Mouse (Mus musculus) forebrain, embryonic 13.5 days (tissue): Measurements from ENCODE around the gene Zfp85. TPM values are rescaled to one million over a fixed set of nuclear protein-coding genes. Genes with fewer than 3 reads are reported as not detected.
A peak's percentile ranks its signal among the peaks of the same experiment; 100 is the strongest.
"Not testable (repeated sequence)": the region's sequence is repeated elsewhere in the genome, so short reads cannot be mapped to it uniquely, and the experiment has no call there.

Experiments used
- ATAC-seq: fragments of 200-750 bp; cut with Nextera tagmentation; 2 replicates; pipeline ENCODE4 v1.8.0; 2017
- H3K27ac ChIP-seq: fragments of 300-500 bp; sonication (generic); 2 replicates; pipeline ENCODE4 v1.5.1; 2015; ENCODE audit warnings: inconsistent platforms, mild to moderate bottlenecking, moderate library complexity
- H3K27me3 ChIP-seq: fragments of 300-500 bp; sonication (generic); 2 replicates; pipeline ENCODE4 v1.6.1; 2015; ENCODE audit warnings: mild to moderate bottlenecking, inconsistent platforms
- H3K36me3 ChIP-seq: fragments of 300-500 bp; sonication (generic); 2 replicates; pipeline ENCODE4 v1.6.1; 2015; ENCODE audit warnings: mild to moderate bottlenecking, inconsistent platforms; ENCODE audit not compliant: poor library complexity, severe bottlenecking
- H3K4me1 ChIP-seq: fragments of 300-500 bp; sonication (generic); 2 replicates; pipeline ENCODE4 v1.6.1; 2015; ENCODE audit warnings: inconsistent platforms
- H3K4me2 ChIP-seq: fragments of 300-500 bp; sonication (generic); 2 replicates; pipeline ENCODE4 v1.6.1; 2015; ENCODE audit warnings: inconsistent platforms, mild to moderate bottlenecking, moderate library complexity
- H3K4me3 ChIP-seq: fragments of 300-500 bp; sonication (generic); 2 replicates; pipeline ENCODE4 v1.5.1; 2015; ENCODE audit warnings: mild to moderate bottlenecking, inconsistent platforms
- H3K9ac ChIP-seq: fragments of 300-500 bp; sonication (generic); 2 replicates; pipeline ENCODE4 v1.6.1; 2015; ENCODE audit warnings: mild to moderate bottlenecking, inconsistent platforms
- H3K9me3 ChIP-seq: fragments of 300-500 bp; sonication (generic); replicated peaks from 2 replicates; pipeline ENCODE4 v1.6.1; 2016; ENCODE audit warnings: inconsistent platforms
- WGBS: fragments of 180-500 bp; shearing (Covaris S2); methylation state at CpG from one replicate; pipeline ENCODE4 v1.1.7; 2015; 5-methylcytosine and 5-hydroxymethylcytosine counted together
- polyA plus RNA-seq: library from polyadenylated mRNA; unstranded; fragments of >200 nt; fragmentation: Nextera tagmentation; extraction: Ambion mirVana; gene quantifications from 2 replicates; pipeline ENCODE4 v1.2.1, GENCODE M21; 2015

The Zfp85 gene
- polyA plus RNA-seq, 1 experiment from 2014 or later: 6.8 TPM

GRCm38 (mm10) chr13:67729441-67729840, 25.6 kb downstream of the Zfp85 start:
- H3K36me3 ChIP-seq, H3K9me3 ChIP-seq, H3K27me3 ChIP-seq, H3K27ac ChIP-seq: not testable (repeated sequence)
- Histone ChIP-seq H3K4me3 (peak overlapping the region; percentile 55), H3K4me1 (peaks cover 13% of the 10 kb centered on the region; the same call in 1 of the 2 replicates), H3K4me2 (peak overlapping the region; percentile 65), H3K9ac (peak overlapping the region; percentile 71)
- peak; percentile 60 for ATAC-seq
- WGBS: 47% methylated on average over 4 of the region's 4 CpGs

GRCm38 (mm10) chr13:67728641-67729318, 26.2 kb downstream of the Zfp85 start, which contains the start of gene Zfp65:
TSS of gene Zfp65 (minus strand) at chr13:67729173.
- 1% methylated on average over 16 of the region's 21 CpGs for WGBS

GRCm38 (mm10) chr13:67728106-67728505, 26.9 kb downstream of the Zfp85 start:
- H3K9ac ChIP-seq: 0 out of 2 replicates have a peak overlapping the region, but pooled peaks have one; percentile 71
- H3K9me3 ChIP-seq: no peaks in the 10 kb centered on the region; the same call in 1 of the 2 replicates
- H3K4me2 ChIP-seq: peak overlapping the region; percentile 65
- 81% methylated on average over 1 of the region's 1 CpGs for WGBS
- no peaks in the 10 kb centered on the region for H3K27me3 ChIP-seq
- H3K36me3 ChIP-seq: no peaks in the 10 kb centered on the region
- H3K4me1 ChIP-seq: peaks cover 17% of the 10 kb centered on the region
- H3K27ac ChIP-seq: no peak overlapping the region
- no peak for ATAC-seq
- peak overlapping the region; percentile 55 for H3K4me3 ChIP-seq

More at GRCm38 (mm10) chr13:67728641-67729318, 26.2 kb downstream of the Zfp85 start, which contains the start of gene Zfp65:
- Histone ChIP-seq H3K4me3 (peak within 1 kb of the TSS; percentile 55), H3K36me3 (no peaks in the 10 kb centered on the region), H3K9ac (peak within 1 kb of the TSS; percentile 71), H3K4me2 (peak within 1 kb of the TSS; percentile 65), H3K4me1 (peaks cover 13% of the 10 kb centered on the region; the same call in 1 of the 2 replicates), H3K9me3 (no peaks in the 10 kb centered on the region; the same call in 1 of the 2 replicates), H3K27ac (no peak within 1 kb of the TSS), H3K27me3 (no peaks in the 10 kb centered on the region)
- ATAC-seq: peak; percentile 84

GRCm38 (mm10) chr13:67725331-67725730, 29.7 kb downstream of the Zfp85 start:
- H3K27me3 ChIP-seq, H3K36me3 ChIP-seq, H3K9me3 ChIP-seq, H3K9ac ChIP-seq, H3K27ac ChIP-seq, ATAC-seq, H3K4me2 ChIP-seq, H3K4me3 ChIP-seq: not testable (repeated sequence)
- H3K4me1 ChIP-seq: peaks cover 20% of the 10 kb centered on the region
- WGBS: 78% methylated on average over 2 of the region's 2 CpGs

GRCm38 (mm10) chr13:67723848-67724479, 31.1 kb downstream of the Zfp85 start:
- Histone ChIP-seq H3K4me3 (peak overlapping the region; percentile 88), H3K4me1 (peaks cover 14% of the 10 kb centered on the region), H3K36me3 (no peaks in the 10 kb centered on the region), H3K9me3 (no peaks in the 10 kb centered on the region), H3K27me3 (no peaks in the 10 kb centered on the region), H3K27ac (no peak overlapping the region), H3K4me2 (peak overlapping the region; percentile 75), H3K9ac (peak overlapping the region; percentile 79)
- peak; percentile 95 for ATAC-seq
- WGBS: 0% methylated on average over 17 of the region's 17 CpGs

Other genes starting within 250 kb of the Zfp85 start
- not detected in 2 replicates for gene Gm26965, start 229.1 kb downstream of the Zfp85 start, polyA plus RNA-seq
- gene Zfp87, start 229.1 kb downstream of the Zfp85 start, polyA plus RNA-seq: 34.3 and 36.7 TPM in 2 replicates
- gene Zfp748, start 201.4 kb downstream of the Zfp85 start, polyA plus RNA-seq: 14.0 and 16.8 TPM in 2 replicates
- 4.4 and 5.1 TPM in 2 replicates for gene Zfp729b, start 145.5 kb downstream of the Zfp85 start, polyA plus RNA-seq
- not detected in 2 replicates for gene Gm49345, start 117.5 kb downstream of the Zfp85 start, polyA plus RNA-seq
- gene Zfp729a, start 117.4 kb downstream of the Zfp85 start, polyA plus RNA-seq: 3.7 and 3.9 TPM in 2 replicates
- gene Zfp738, start 68.2 kb downstream of the Zfp85 start, polyA plus RNA-seq: 13.0 and 16.2 TPM in 2 replicates
- gene Zfp65, start 26.1 kb downstream of the Zfp85 start, polyA plus RNA-seq: 10.1 and 10.5 TPM in 2 replicates
- 2.4 and 3.1 TPM in 2 replicates for gene Zfp493, start 24.5 kb upstream of the Zfp85 start, polyA plus RNA-seq
- 10.3 and 11.5 TPM in 2 replicates for gene Zfp273, start 58.5 kb upstream of the Zfp85 start, polyA plus RNA-seq
- 4.1 and 4.8 TPM in 2 replicates for gene Gm10037, start 75.9 kb upstream of the Zfp85 start, polyA plus RNA-seq
- gene BC048507, start 108.1 kb upstream of the Zfp85 start, polyA plus RNA-seq: not detected in 2 replicates